Mouse (Mus musculus) E14TG2a.4 (cell line): ENCODE data around the gene 2700097O09Rik.
"Not testable (repeated sequence)": the region's sequence is repeated elsewhere in the genome, so short reads cannot be mapped to it uniquely, and the experiment has no call there.

ENCODE experiments used
- CTCF ChIP-seq: conservative IDR thresholded peaks from 2 replicates; pipeline ENCODE4 v1.5.1; 2014; ENCODE audit warnings: low read length
- NANOG ChIP-seq: IDR thresholded peaks from 2 replicates; pipeline ENCODE4 v1.6.1; 2014; ENCODE audit warnings: borderline replicate concordance, low read length, mixed read lengths

DNA sequence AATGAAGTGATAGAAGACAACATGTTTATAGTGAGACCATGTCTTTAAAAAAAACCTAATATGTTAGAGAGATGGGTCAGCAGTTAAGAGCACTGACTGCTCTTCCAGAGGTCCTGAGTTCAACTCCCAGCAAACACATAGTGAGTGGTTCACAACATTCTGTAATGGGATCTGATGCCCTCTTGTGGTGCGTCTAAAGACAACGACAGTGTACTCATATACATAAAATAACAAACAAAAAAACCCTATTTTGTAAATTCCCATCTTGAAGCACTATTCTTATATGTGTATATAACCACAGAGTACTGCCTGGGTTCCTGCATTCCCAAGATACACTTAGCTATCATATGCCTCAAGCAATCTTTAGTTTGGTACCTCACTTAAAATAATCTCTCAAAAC lies 1.2 kb downstream of the 2700097O09Rik start:
- not testable (repeated sequence) for TF ChIP-seq NANOG, CTCF
